Mouse (Mus musculus) testis, adult 2 months (tissue): ENCODE measurements around the gene Atxn2. TPM values are rescaled to one million over a fixed set of nuclear protein-coding genes. Genes with fewer than 3 reads are reported as not detected.

Experiments used
- H3K27ac ChIP-seq: fragments of 200-500 bp; 2 replicates; pipeline ENCODE4 v1.5.1; 2012; ENCODE audit warnings: low read depth, low read length; ENCODE audit not compliant: control insufficient read depth, insufficient read depth
- H3K27me3 ChIP-seq: fragments of 200-500 bp; 2 replicates; pipeline ENCODE4 v1.6.1; 2012; ENCODE audit warnings: mild to moderate bottlenecking, low read length, moderate library complexity; ENCODE audit not compliant: control insufficient read depth, insufficient read depth
- H3K36me3 ChIP-seq: fragments of 200-500 bp; 2 replicates; pipeline ENCODE4 v1.6.1; 2012; ENCODE audit warnings: mild to moderate bottlenecking, low read length; ENCODE audit not compliant: control insufficient read depth, insufficient read depth
- H3K4me1 ChIP-seq: fragments of 200-500 bp; 2 replicates; pipeline ENCODE4 v1.6.1; 2012; ENCODE audit warnings: low read length; ENCODE audit not compliant: control insufficient read depth, insufficient read depth
- H3K4me3 ChIP-seq: fragments of 200-500 bp; 2 replicates; pipeline ENCODE4 v1.5.1; 2012; ENCODE audit warnings: low read depth, mild to moderate bottlenecking, low read length, moderate library complexity, mixed read lengths; ENCODE audit not compliant: control insufficient read depth
- CTCF ChIP-seq: fragments of 200-500 bp; IDR thresholded peaks from 2 replicates; pipeline ENCODE4 v1.5.1; 2012; ENCODE audit warnings: low read depth, mild to moderate bottlenecking, inconsistent platforms, low read length, moderate library complexity; ENCODE audit not compliant: control insufficient read depth, insufficient read depth, insufficient replicate concordance
- POLR2A ChIP-seq: fragments of 200-500 bp; IDR thresholded peaks from 2 replicates; pipeline ENCODE4 v1.6.1; 2012; ENCODE audit warnings: low read depth, mild to moderate bottlenecking, inconsistent platforms, low read length, moderate library complexity; ENCODE audit not compliant: control insufficient read depth
- polyA plus RNA-seq: library from polyadenylated mRNA; depleted of rRNA; stranded (reverse); fragments of >200 nt; gene quantifications from 2 replicates; pipeline ENCODE4 v1.2.3, GENCODE M21; 2012

The Atxn2 gene
- polyA plus RNA-seq, 1 experiment: 166 TPM

GRCm38 (mm10) chr5:121699891-121700290 is 11.2 kb upstream of the Atxn2 start:
- H3K4me3 ChIP-seq: no peak overlapping the region
- peak overlapping the region; percentile 43 for H3K27ac ChIP-seq
- TF ChIP-seq CTCF: no peak
- no peak for TF ChIP-seq POLR2A
- no peaks in the 10 kb centered on the region for H3K27me3 ChIP-seq
- H3K4me1 ChIP-seq: peaks cover 8% of the 10 kb centered on the region
- no peaks in the 10 kb centered on the region for H3K36me3 ChIP-seq

- H3K27ac ChIP-seq: peak overlapping the region; percentile 43; the same call in 1 of the 2 replicates
Observed at GRCm38 (mm10) chr5:121700496-121700895, 10.6 kb upstream of the Atxn2 start.

GRCm38 (mm10) chr5:121701111-121701769 is 9.9 kb upstream of the Atxn2 start:
- H3K27ac ChIP-seq: no peak overlapping the region
- H3K4me3 ChIP-seq: no peak overlapping the region
- no peaks in the 10 kb centered on the region for H3K27me3 ChIP-seq
- peaks cover 10% of the 10 kb centered on the region for H3K4me1 ChIP-seq
- H3K36me3 ChIP-seq: no peaks in the 10 kb centered on the region
- TF ChIP-seq CTCF (no peak), POLR2A (no peak)

More at GRCm38 (mm10) chr5:121700496-121700895, 10.6 kb upstream of the Atxn2 start:
- no peak for TF ChIP-seq POLR2A
- TF ChIP-seq CTCF: no peak
- no peak overlapping the region for H3K4me3 ChIP-seq
- no peaks in the 10 kb centered on the region for H3K27me3 ChIP-seq
- H3K36me3 ChIP-seq: no peaks in the 10 kb centered on the region
- peaks cover 10% of the 10 kb centered on the region for H3K4me1 ChIP-seq

GRCm38 (mm10) chr5:121703341-121703740 is 7.8 kb upstream of the Atxn2 start:
- peaks cover 10% of the 10 kb centered on the region for H3K4me1 ChIP-seq
- H3K27me3 ChIP-seq: no peaks in the 10 kb centered on the region
- no peak overlapping the region for H3K27ac ChIP-seq
- no peaks in the 10 kb centered on the region for H3K36me3 ChIP-seq
- TF ChIP-seq CTCF: no peak
- no peak for TF ChIP-seq POLR2A
- no peak overlapping the region for H3K4me3 ChIP-seq

- H3K27me3 ChIP-seq: no peaks in the 10 kb centered on the region
- TF ChIP-seq POLR2A (no peak), CTCF (no peak)
Observed at GRCm38 (mm10) chr5:121704512-121705248, 6.5 kb upstream of the Atxn2 start.

GRCm38 (mm10) chr5:121710402-121710801 is 735 bp upstream of the Atxn2 start:
- H3K27ac ChIP-seq: no peak overlapping the region

More at GRCm38 (mm10) chr5:121704512-121705248, 6.5 kb upstream of the Atxn2 start:
- Histone ChIP-seq H3K4me1 (peaks cover 10% of the 10 kb centered on the region), H3K4me3 (no peak overlapping the region), H3K27ac (no peak overlapping the region), H3K36me3 (no peaks in the 10 kb centered on the region)

GRCm38 (mm10) chr5:121710851-121711173 is 325 bp upstream of the Atxn2 start:
- no peak for TF ChIP-seq CTCF
- no peak for TF ChIP-seq POLR2A
- Histone ChIP-seq H3K27me3 (no peaks in the 10 kb centered on the region), H3K36me3 (no peaks in the 10 kb centered on the region), H3K27ac (peak overlapping the region; percentile 64), H3K4me3 (peak overlapping the region; percentile 88), H3K4me1 (peaks cover 5% of the 10 kb centered on the region)

More at GRCm38 (mm10) chr5:121710402-121710801, 735 bp upstream of the Atxn2 start:
- H3K36me3 ChIP-seq: no peaks in the 10 kb centered on the region
- peak overlapping the region; percentile 67 for H3K4me3 ChIP-seq
- TF ChIP-seq POLR2A (no peak), CTCF (no peak)
- H3K4me1 ChIP-seq: peaks cover 4% of the 10 kb centered on the region
- no peaks in the 10 kb centered on the region for H3K27me3 ChIP-seq
